In the genomic region with DNA sequence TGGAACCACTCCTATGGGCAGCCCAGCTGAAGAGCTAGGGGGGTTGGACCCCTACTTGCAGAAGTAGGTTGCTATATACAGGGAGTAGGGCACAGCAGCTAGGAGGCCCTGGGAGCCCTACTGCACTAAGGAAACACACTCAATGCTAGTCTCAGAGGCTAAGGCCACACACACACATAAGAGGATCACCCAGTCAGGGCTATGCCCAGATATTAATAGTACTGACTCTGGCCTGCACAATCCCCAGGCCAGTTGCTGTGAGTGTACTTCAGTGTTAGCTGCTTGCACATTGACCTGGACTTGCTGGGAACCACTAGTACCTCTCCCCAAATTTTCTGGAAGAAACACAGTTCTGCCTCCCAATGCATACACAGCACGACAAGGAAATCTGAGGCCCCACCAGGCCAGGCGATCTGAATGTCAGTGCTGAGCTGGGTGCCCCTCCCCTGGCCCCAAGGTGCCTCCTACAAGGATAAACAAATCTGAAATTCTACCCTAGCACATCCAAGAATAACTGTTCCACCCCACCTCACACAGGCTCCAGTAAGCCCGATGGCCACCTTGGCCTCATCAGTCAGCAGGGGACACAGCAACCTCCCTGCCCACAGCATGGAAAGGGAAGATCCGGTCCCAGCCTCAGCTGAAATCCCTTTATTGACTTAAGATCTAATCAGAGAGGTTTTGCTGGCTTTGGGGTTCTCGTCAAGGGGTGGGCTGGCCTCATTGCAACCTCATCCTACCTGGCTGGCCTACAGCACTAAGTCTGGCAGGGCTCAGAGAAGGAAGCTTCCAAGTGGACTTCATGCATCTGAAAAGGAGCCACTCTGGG, we compare ENCODE assay signal across 10 mouse cellular contexts. TPM values are rescaled to one million over a fixed set of nuclear protein-coding genes. Genes with fewer than 3 reads are reported as not detected.
A peak's percentile ranks its signal among the peaks of the same experiment; 100 is the strongest.
DNase-seq lines count a peak whose midpoint lies in the region; ATAC-seq lines count a peak whose summit lies in the region.
"Had no signal": no experiment of that assay in that cellular context is flagged by ENCODE, and none has a peak within 500 bp of the region (broad histone marks: within the 10 kb centered on the region; RNA-seq: fewer than 3 reads in every experiment).

No protein-coding gene starts in this region.

- peaks cover 18% of the 10 kb centered on the region for H3K36me3 ChIP-seq in heart, embryonic 13.5 days
- peaks cover 20% of the 10 kb centered on the region for H3K36me3 ChIP-seq in limb, embryonic 10.5 days
- peaks cover 16% of the 10 kb centered on the region for H3K36me3 ChIP-seq in forebrain, embryonic 13.5 days (ENCODE audit: poor library complexity, severe bottlenecking)

- ATAC-seq in heart, embryonic 13.5 days (ENCODE audit: extremely low read depth, insufficient number of reproducible peaks, low FRiP score, low TSS enrichment) = no peak
- ATAC-seq in forebrain, embryonic 13.5 days = no peak

- H3K4me1 ChIP-seq in heart, embryonic 13.5 days = peaks cover 48% of the 10 kb centered on the region
- peaks cover 22% of the 10 kb centered on the region for H3K4me1 ChIP-seq in limb, embryonic 10.5 days
- H3K4me1 ChIP-seq in forebrain, embryonic 13.5 days = peaks cover 16% of the 10 kb centered on the region

- H3K27ac ChIP-seq in heart, embryonic 13.5 days (replicated peaks) = peak overlapping the region; percentile 58
- H3K27ac ChIP-seq in limb, embryonic 10.5 days = no peak overlapping the region
- no peak overlapping the region for H3K27ac ChIP-seq in forebrain, embryonic 13.5 days
- H3K27ac ChIP-seq: embryonic facial prominence, embryonic 15.5 days; hindbrain, embryonic 15.5 days; midbrain, embryonic 12.5 days had no signal

- intact Hi-C loops in heart, postnatal 14 days (cut with DNase I) = no loop called here

- peak overlapping the region; percentile 97 for H3K9ac ChIP-seq in heart, embryonic 13.5 days
- no peak overlapping the region for H3K9ac ChIP-seq in forebrain, embryonic 13.5 days
- H3K9ac ChIP-seq: hindbrain, embryonic 15.5 days had no signal

- 33% methylated on average over 5 of the region's 5 CpGs for WGBS in heart, embryonic 13.5 days
- WGBS in limb, embryonic 10.5 days = 68% methylated on average over 5 of the region's 5 CpGs
- 73% methylated on average over 5 of the region's 5 CpGs for WGBS in forebrain, embryonic 13.5 days

- DNase-seq in heart, postnatal 14 days = no peak
- DNase-seq in urinary bladder, adult 2 months (ENCODE audit: low spot score) = peak; percentile 18
- DNase-seq in urinary bladder, postnatal 4 days (ENCODE audit: low spot score in 2 of 2) = no peak
- peak; percentile 22 for DNase-seq in limb, embryonic 10.5 days (ENCODE audit: low spot score)
- DNase-seq in natural killer cell, adult 2 months (ENCODE audit: low spot score in 2 of 2) = no peak

- H3K4me2 ChIP-seq in heart, embryonic 13.5 days = peak overlapping the region; percentile 24; the same call in 1 of the 2 replicates
- H3K4me2 ChIP-seq in forebrain, embryonic 13.5 days = no peak overlapping the region
- H3K4me2 ChIP-seq: embryonic facial prominence, embryonic 15.5 days; hindbrain, embryonic 15.5 days; midbrain, embryonic 12.5 days had no signal

- H3K4me3 ChIP-seq in heart, embryonic 13.5 days = no peak overlapping the region
- no peak overlapping the region for H3K4me3 ChIP-seq in limb, embryonic 10.5 days
- H3K4me3 ChIP-seq in forebrain, embryonic 13.5 days = no peak overlapping the region
- H3K4me3 ChIP-seq: embryonic facial prominence, embryonic 15.5 days; hindbrain, embryonic 15.5 days; midbrain, embryonic 12.5 days had no signal

- no peaks in the 10 kb centered on the region for H3K9me3 ChIP-seq in heart, embryonic 13.5 days
- H3K9me3 ChIP-seq in limb, embryonic 10.5 days (replicated peaks) = no peaks in the 10 kb centered on the region
- no peaks in the 10 kb centered on the region for H3K9me3 ChIP-seq in forebrain, embryonic 13.5 days (replicated peaks)
- H3K9me3 ChIP-seq: embryonic facial prominence, embryonic 15.5 days; hindbrain, embryonic 15.5 days; midbrain, embryonic 12.5 days had no signal

- H3K27me3 ChIP-seq in heart, embryonic 13.5 days (replicated peaks) = no peaks in the 10 kb centered on the region
- H3K27me3 ChIP-seq in limb, embryonic 10.5 days (ENCODE audit: low read depth, poor library complexity, severe bottlenecking) = no peaks in the 10 kb centered on the region
- no peaks in the 10 kb centered on the region for H3K27me3 ChIP-seq in forebrain, embryonic 13.5 days
- H3K27me3 ChIP-seq: embryonic facial prominence, embryonic 15.5 days; hindbrain, embryonic 15.5 days; midbrain, embryonic 12.5 days had no signal

RNA-seq across cellular contexts. Expression of a gene that starts 5.7 kb away (rescaled TPM):
- polyA plus RNA-seq in heart, embryonic 13.5 days (2015; fragmentation: Nextera tagmentation; extraction: Ambion mirVana) = 63.8 and 64.0 TPM in 2 replicates
- total RNA-seq in heart, postnatal 14 days (2021) = 10 to 100 TPM; 41.0 to 47.0 TPM
- polyA plus RNA-seq in urinary bladder, adult 2 months (2012; rRNA removed) = 139 and 214 TPM in 2 replicates
- polyA plus RNA-seq in limb, embryonic 10.5 days (2016; fragmentation: Nextera tagmentation; extraction: Ambion mirVana) = 36.6 and 44.1 TPM in 2 replicates
- 54.6 and 58.1 TPM in 2 replicates for polyA plus RNA-seq in forebrain, embryonic 13.5 days (2015; fragmentation: Nextera tagmentation; extraction: Ambion mirVana)

RNA-seq across cellular contexts. Expression of a gene that starts 12.7 kb away (rescaled TPM):
- polyA plus RNA-seq in heart, embryonic 13.5 days (2015; fragmentation: Nextera tagmentation; extraction: Ambion mirVana) = 40.1 and 44.4 TPM in 2 replicates
- 10 to 100 TPM; 30.9 to 37.1 TPM for total RNA-seq in heart, postnatal 14 days (2021)
- polyA plus RNA-seq in urinary bladder, adult 2 months (2012; rRNA removed) = 30.7 and 40.9 TPM in 2 replicates
- polyA plus RNA-seq in limb, embryonic 10.5 days (2016; fragmentation: Nextera tagmentation; extraction: Ambion mirVana) = 79.4 and 80.5 TPM in 2 replicates
- 67.9 and 74.9 TPM in 2 replicates for polyA plus RNA-seq in forebrain, embryonic 13.5 days (2015; fragmentation: Nextera tagmentation; extraction: Ambion mirVana)

RNA-seq across cellular contexts. Expression of a gene that starts 13.6 kb away (rescaled TPM):
- 25.3 and 28.5 TPM in 2 replicates for polyA plus RNA-seq in heart, embryonic 13.5 days (2015; fragmentation: Nextera tagmentation; extraction: Ambion mirVana)
- total RNA-seq in heart, postnatal 14 days (2021) = 10 to 100 TPM; 20.4 to 27.3 TPM
- 43.9 and 52.6 TPM in 2 replicates for polyA plus RNA-seq in urinary bladder, adult 2 months (2012; rRNA removed)
- 37.5 and 57.7 TPM in 2 replicates for polyA plus RNA-seq in limb, embryonic 10.5 days (2016; fragmentation: Nextera tagmentation; extraction: Ambion mirVana)
- 49.7 and 56.4 TPM in 2 replicates for polyA plus RNA-seq in forebrain, embryonic 13.5 days (2015; fragmentation: Nextera tagmentation; extraction: Ambion mirVana)

RNA-seq across cellular contexts. Expression of a gene that starts 20.0 kb away (rescaled TPM):
- polyA plus RNA-seq in heart, embryonic 13.5 days (2015; fragmentation: Nextera tagmentation; extraction: Ambion mirVana) = 12.8 and 13.1 TPM in 2 replicates
- 1 to 10 TPM; 1.8 to 2.1 TPM for total RNA-seq in heart, postnatal 14 days (2021)
- 14.7 and 20.2 TPM in 2 replicates for polyA plus RNA-seq in urinary bladder, adult 2 months (2012; rRNA removed)
- polyA plus RNA-seq in limb, embryonic 10.5 days (2016; fragmentation: Nextera tagmentation; extraction: Ambion mirVana) = 12.0 and 17.2 TPM in 2 replicates
- 88.7 and 105 TPM in 2 replicates for polyA plus RNA-seq in forebrain, embryonic 13.5 days (2015; fragmentation: Nextera tagmentation; extraction: Ambion mirVana)

RNA-seq across cellular contexts. Expression of a gene that starts 58.7 kb away (rescaled TPM):
- 77.4 and 79.8 TPM in 2 replicates for polyA plus RNA-seq in heart, embryonic 13.5 days (2015; fragmentation: Nextera tagmentation; extraction: Ambion mirVana)
- total RNA-seq in heart, postnatal 14 days (2021) = 10 to 100 TPM; 81.4 to 83.8 TPM
- polyA plus RNA-seq in urinary bladder, adult 2 months (2012; rRNA removed) = 51.2 and 52.7 TPM in 2 replicates
- 86.6 and 97.6 TPM in 2 replicates for polyA plus RNA-seq in limb, embryonic 10.5 days (2016; fragmentation: Nextera tagmentation; extraction: Ambion mirVana)
- 140 and 165 TPM in 2 replicates for polyA plus RNA-seq in forebrain, embryonic 13.5 days (2015; fragmentation: Nextera tagmentation; extraction: Ambion mirVana)

Comparison
In these comparisons a context has a peak if more than half of its experiments do, and no peak if none do; other contexts are left out.
1. DNase-seq: peak in urinary bladder, adult 2 months (single experiment) and limb, embryonic 10.5 days (single experiment); none in heart, postnatal 14 days (0 of 2), urinary bladder, postnatal 4 days (0 of 2) and natural killer cell, adult 2 months (0 of 2).